Mouse (Mus musculus) R1 (cell line): ENCODE measurements around the gene Calcoco2.
"Not testable (repeated sequence)": the region's sequence is repeated elsewhere in the genome, so short reads cannot be mapped to it uniquely, and the experiment has no call there.

Experiments used
- DNase-seq: peaks from one replicate; pipeline ENCODE4 v3.0.0-alpha.2; 2018; ENCODE audit warnings: low read depth, low spot score

The Calcoco2 gene

DNA sequence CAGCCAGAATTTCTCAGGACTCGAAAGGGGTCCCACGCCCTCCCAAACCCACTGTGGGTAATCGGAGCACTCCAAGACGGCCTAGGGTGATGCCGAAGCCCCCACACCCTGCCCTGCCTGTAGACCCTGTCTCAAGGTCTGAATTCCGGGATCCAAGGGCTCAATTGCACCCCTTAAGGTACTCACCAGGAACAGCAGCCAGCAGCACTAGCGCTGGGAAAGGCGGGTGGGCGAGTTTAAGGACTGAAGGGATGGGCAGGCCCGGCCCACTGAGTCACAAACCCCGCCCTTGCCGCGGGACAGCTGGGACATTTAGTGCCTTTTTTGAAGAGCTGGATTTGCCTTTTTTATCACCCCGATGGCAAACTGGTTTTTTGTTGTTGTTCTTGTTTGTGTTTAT lies at the start of gene Calcoco2:
TSS of gene Calcoco2 (minus strand) at position 214 of the 400 bp plus-strand sequence.
- DNase-seq, result peak; percentile 97

DNA sequence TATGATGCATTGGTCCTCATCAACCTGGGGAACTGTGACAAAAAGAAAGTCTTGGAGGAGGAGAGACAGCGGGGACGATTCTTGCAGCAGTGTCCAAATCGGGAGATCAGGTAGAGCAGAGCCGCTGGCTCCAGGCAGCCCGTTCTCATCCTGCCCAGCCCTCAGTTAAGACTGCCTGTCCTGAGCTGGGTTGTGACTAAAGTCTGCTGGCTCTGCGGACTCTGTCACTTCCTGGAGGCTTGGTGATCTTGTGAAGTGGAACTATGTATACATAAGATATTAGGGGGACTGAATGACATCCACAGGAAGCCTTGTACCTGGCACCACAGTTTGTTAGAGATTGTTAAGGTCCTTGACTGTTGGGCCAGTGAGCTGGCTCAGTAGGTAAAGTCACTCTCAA lies 35.7 kb upstream of the Calcoco2 start:
- no peak for DNase-seq

DNA sequence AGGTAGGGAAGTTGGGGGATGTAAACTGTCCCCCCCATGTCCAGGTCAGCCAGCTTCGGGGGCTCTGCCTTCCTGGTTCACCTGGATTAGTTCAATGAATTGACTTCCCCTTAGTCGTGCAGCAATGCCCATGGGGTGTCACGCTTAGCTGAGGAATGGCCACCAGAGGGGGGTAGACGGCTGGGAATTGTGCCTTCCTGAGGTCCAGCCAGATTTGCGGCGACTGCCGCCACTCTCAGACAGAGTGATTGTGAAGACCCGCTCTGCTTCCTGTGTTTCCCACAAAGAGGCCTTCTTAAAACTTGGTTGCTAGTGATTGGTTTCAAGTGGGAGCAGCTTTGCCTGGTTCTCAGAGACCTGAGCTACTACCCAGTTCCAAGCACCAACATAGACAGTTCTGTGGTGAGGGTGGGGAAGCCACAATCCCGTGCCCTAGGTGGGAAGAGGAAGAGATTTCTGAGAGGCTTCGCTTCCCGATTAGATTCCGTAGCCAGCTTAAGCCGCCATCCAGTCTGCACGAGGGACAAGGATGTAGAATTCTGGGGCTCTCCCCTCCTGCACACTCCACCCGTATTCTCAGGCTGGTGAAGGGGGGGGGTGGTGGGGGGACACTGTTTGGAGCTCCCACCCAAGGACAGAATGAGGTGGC lies 34.0 kb upstream of the Calcoco2 start:
- DNase-seq, result peak; percentile 82

DNA sequence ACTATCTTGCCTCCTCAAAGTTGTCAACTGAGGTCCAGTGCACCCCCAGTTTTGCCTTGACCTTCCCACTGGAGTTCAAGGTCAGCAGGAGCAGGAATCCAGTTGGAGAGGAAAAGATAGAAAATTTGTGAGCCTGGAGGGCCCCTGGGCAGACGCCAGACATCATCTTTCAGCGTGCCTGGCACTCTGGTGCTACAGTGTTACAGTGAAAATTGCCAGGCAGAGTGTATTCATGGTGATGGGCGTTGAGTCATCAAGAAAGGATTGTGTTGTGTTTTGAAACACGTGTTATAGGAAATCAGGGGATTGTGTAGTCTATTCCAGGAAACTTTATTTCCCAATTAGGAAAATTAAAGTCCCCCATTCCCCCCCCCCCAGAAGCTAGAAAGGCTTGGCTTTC lies 32.0 kb upstream of the Calcoco2 start:
- DNase-seq, result no peak

DNA sequence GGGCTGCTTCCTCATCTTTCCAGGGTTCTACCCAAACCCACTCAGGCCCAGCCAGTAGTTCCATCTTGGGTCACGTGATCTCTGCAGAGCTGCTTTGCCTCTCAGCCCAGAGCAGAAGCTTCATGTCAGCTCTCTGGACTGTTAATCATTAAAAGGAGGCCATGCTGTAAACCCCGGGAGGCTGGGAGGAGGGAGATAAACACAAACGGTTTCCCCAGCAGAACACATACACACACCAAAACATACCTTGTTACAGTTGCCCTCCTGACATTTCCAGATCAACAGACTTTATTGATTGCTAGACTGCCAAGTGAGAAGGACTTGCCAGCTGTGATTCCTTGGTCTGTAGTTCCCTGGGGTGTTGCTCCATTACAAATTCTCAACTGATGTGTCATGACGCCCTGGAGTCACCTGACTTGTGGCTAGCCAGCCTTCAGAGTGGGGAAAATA lies 29.0 kb upstream of the Calcoco2 start:
- peak; percentile 58 for DNase-seq

DNA sequence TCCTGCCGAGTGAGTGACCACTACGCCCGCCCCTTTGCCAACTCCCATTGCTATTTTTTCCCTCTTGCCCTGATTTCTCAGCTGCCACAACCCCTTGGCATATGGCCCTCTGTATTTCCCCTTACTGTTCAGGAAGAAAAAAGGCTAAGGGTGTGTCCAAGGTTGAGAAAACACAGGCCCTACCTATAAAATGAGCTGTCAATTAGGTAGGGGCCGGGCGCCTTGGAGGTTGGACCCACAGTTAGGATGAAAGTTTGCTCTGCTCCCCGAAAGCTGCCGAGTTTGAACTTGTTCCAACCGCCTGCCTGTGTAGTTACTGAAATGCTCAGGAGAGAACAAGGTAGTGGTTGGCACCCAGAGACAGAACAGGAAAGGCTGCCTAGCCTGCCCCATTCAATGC lies 24.1 kb upstream of the Calcoco2 start:
- no peak for DNase-seq

DNA sequence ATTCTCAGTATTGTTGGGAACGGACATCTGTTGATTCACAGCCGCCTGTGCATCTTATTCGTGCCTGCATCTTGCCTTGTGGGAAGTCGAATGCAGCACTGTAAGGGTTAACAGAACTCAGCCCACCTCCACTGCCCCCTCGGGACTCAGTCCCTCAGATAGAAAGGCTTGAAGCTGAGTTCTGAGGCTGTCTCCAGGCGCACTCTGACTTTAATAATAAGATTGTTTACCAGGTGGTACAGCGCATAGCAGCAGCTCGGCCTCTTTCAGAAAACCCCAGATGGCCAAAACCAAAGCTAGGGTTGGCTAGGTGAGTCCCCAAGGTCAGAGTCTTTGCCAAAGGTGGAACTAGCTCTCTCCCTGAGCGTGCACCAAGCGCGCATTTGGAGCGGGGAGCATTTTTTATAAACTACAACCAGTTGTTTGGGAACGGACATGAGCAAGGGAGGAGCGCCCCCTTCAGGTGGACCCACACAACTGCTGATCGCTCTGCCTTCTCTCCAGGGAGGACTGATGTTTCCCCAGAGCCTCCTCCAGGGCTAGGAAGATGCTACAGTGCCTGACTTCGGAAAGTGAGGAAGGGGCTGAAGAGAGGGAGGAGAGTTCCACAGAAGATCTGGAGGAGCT lies 21.6 kb upstream of the Calcoco2 start, which contains the start of gene Ttll6:
TSS of gene Ttll6 (plus strand) at position 548 of the 627 bp plus-strand sequence.
- peak; percentile 88 for DNase-seq

DNA sequence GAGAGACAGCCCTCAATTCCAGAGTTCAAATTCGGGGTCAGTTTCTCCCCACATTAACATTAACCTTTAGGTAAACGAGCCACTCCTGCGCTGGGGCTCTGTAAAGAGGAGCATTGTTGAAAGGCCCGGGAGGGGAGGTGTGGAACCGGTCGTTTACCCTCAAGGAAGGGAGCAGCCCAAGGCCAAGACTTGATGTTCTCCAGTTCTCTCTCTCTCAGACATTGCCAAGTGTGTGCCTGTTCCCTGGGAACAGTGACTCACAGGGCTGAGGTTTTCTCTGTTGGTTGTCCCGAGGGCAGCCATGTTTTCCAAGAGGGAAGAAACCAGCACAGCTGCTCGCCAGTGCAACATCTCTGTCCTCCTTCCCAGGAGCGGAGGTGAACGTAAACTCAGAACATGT lies 18.8 kb upstream of the Calcoco2 start:
- DNase-seq, result peak; percentile 73

DNA sequence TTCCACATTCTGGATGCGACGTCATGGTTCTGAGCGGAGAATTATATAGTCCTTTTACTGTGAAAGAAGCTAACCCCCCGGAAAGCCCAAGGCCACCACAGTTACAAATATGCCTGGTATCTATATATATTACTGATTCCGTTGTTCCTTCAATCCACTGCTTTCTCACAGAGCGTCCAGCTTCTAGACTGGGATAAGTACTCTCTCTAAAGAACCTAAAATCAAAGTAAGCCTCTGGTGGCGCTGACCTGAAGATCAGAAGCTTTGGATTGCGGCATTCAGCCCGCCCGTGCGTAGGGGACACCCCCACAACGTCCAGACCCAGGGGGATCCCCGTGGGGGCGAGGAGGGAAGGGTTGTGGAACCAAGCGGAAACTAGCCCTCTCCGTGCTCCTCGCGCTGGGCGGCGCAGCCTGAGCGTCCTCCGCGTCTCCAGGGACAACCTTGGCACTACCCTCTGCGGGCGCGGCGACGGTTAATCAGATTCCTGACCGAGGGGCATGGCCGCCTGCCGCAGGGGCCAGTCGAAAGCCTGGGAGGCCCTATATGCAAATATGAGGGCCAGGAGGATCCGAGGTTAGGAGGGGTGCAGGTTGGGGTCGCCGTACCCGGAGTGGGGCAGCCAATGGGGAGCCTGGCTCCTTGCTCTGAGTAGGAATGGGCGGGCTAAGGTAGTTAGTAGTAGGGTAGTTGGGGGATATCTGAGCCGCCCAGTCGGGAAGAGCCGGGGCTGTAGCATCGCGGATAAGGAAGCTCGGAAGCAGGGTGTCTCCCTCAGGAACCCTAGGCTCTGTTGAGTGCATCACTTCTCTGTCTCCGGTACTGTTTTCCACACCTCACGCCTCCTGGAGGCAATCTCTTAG lies 12.5 kb upstream of the Calcoco2 start:
- peak; percentile 78 for DNase-seq

DNA sequence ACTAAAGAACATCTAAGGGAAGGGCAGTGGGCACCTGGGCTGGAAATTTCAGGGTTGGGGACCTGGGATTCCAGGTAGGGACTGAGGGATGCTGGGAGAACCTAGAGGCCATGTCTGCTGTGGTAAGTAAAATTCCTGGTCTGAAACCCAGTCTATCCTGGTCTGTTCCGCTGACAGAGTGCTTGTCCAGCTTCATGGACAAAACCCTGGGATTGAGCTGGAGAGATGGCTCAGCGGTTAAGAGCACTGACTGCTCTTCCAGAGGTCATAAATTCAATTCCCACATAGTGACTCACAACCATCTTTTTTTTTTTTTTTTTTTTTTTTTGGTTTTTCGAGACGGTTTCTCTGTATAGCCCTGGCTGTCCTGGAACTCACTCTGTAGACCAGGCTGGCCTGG lies 11.0 kb upstream of the Calcoco2 start:
- DNase-seq, result not testable (repeated sequence)

DNA sequence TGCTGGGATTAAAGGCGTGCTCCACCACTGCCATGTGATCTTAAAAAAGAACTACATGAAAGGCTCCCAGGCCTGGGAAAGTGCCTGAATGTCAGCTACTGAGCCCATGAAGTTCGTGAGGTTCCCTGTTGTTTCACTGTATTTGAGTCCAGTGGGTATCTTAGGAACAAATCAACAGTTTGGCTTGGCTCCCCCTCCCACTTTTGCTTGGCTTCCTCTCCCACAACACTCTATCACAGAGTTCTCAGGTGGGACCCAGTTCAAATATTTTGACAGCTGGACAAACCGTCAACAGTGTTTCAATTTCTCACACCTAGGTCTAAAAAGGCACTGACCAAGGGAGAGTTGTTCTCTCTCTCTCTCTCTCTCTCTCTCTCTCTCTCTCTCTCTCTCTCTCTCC lies 7.6 kb upstream of the Calcoco2 start:
- no peak for DNase-seq

DNA sequence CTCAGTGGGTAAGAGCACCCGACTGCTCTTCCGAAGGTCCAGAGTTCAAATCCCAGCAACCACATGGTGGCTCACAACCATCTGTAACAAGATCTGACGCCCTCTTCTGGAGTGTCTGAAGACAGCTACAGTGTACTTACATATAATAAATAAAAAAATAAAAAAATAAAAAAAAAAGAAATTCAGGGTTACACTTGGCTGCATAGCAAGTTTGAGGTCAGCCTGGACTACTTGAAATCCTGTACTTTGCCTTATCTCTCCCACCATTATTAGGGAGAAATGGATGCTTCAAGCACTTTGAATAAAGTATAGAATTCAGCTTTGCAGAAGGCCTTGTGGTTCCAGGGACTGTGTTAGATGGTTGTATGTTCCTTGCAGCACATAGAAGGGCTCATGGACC lies 5.2 kb upstream of the Calcoco2 start:
- not testable (repeated sequence) for DNase-seq

DNA sequence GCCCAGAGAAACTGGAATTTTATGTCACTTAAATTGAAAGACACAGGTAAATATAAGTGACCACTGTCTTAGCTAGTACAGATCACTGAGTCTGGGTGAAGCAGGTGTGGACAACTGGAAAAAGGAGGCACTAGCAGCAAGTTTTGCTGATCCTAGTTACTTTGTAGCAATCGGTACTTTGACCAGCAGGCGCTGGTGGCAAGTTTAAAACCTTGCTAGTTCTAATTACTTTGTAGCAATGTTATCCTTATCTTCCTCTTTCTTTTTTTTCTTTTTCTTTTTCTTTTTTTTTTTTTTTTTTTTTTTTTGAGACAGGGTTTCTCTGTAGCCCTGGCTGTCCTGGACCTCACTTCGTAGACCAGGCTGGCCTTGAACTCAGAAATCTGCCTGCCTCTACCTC lies 4.4 kb upstream of the Calcoco2 start:
- DNase-seq, result no peak

DNA sequence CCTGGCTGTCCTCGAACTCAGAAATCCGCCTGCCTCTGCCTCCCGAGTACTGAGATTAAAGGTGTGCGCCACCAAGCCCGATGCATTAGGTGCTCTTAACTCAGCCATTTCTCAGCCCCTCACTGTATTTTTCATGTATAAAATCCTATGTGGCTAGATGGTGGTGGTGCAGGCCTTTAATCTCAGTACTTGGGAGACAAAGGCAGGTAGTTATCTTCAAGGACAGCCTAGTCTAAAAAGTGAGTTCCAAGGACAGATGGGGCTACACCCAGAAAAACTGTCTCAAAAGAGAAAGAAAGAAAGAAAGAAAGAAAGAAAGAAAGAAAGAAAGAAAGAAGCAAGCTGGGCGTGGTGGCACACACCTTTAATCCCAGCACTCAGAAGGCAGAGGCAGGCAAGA lies 3.7 kb upstream of the Calcoco2 start:
- DNase-seq, result peak; percentile 46

DNA sequence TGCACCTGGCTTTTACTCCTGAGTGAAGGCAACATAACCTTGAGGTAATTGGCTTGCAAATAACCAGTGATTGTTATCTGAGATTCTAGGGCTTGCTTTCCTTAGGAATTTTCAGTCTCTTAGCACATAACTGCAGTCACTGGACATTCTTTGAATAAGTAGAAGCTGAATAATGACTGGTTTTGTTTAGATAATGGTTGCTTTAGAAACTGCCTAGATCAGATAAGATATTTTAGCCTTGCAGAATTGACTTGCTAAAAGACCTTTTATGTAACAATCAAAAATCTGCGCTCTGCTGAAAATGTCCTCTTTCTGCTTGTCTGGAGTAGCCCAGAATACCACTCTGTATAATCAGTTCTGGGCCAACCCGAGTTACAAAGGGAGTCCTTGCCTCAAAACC lies 2.3 kb upstream of the Calcoco2 start:
- DNase-seq, result peak; percentile 88

DNA sequence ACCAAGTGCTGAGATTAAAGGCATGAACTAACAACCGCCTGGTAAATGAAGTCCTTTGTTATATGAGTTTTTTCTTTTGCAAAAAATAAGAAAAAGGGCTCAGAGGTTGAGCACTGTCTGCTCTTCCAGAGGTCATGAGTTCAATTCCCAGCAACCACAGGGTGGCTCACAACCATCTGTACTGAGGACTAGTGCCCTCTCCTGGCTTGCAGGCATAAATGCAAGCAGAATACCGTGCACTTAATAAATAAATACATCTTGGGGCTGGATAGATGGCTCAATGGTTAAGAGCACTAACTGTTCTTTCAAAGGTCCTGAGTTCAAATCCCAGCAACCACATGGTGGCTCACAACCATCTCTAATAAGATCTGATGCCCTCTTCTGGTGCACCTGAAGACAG lies 814 bp downstream of the Calcoco2 start:
- peak; percentile 80 for DNase-seq

DNA sequence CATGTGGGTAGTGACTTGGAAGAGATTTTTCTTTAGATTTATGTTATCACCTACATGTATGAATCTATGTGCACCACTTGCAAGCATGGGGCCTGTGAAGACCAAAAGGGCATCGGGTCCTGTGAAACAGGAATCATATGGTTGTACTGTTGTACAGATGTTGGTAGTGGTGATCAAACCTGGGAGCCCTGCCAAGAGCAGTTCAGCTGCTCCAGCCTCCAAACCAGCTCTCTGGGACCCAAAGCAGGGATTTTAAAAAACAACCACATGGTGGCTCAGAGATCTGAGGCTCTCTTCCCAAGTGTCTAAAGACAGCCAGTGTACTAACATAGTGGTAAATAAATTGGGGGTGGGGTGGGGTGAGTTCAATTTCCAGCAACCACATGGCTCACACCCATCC lies 3.4 kb downstream of the Calcoco2 start:
- DNase-seq, result no peak

DNA sequence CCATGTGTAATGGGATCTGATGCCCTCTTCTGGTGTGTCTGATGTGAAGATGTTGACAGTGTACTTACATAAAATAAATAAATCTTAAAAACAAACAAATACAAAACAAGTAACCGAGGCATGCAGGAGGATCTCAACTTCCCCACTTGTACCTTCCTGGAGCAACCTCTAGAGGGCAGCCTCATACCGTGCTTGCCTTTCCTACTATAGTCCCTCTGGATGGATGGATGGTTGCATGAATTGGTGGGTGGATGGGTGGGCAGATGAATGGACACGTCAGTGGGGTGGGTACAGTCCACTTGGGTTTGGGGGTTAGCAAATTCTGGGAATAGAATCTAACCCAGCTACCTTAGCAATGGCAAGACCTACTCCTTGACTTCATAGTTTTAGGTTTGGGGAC lies 18.4 kb downstream of the Calcoco2 start:
- peak; percentile 67 for DNase-seq

DNA sequence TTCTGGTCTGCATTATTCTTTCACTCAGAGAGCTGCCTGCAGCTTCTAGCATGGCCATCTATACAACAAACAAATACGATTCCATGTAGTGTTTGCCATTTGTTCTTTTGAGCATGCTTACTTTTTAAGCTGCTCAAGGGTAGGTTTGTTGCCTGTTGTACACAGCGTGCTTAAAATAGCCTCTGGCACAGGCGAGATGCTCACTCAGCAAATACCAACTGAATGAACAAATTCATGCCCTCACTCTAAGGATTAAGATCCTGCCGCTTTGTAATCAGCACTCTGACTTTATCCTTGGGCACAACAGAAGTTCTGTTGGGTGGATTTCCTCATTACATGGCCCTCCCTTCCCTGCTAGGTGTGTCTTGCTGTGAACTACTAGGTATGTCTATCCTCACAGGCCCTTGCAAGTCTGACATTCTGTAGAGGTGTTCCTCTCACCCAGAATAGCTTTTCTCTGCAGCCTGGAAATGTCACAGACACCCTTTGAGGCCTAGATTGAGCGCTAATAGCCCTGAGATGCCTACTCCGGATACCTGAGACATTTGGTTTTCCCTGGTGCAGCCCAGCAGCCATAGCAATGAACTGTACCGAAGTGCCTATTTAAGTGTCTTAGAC lies 19.0 kb downstream of the Calcoco2 start:
- no peak for DNase-seq

DNA sequence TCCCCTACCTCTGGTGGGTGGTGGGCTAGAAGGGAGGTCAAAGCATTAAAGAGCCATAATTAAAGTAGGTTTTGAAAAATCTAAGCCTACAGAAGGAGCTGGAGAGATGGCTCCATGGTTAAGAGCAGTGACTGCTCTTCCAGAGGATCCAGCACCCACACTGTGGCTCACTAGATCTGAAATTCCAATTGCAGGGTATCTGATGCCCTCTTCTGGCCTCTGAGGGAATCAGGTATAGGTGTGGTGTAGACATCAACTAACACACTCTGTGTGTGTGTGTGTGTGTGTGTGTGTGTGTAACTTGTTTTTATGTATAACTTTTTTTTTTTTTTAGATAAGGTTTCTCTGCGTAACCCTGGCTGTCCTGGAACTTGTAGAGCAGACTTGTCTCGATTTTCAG lies 20.7 kb downstream of the Calcoco2 start:
- DNase-seq, result peak; percentile 59

DNA sequence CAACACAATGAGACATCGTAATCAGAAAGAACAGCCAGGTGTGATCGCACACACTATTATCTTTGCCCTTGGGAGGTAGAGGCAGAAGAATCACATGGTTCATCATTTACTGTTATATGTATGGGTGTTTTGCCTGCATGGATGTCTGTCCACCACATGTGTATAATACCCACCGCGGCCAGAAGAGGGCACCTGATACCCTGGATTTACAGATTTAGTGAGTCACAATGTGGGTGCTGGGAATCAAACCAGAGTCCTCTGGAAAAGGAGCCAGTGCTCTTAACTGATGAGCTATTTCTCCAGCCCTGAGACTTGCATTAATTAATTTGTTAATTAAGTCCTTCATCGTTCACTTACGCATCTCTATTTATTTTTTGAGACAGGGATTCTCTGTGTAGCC lies 23.8 kb downstream of the Calcoco2 start:
- peak; percentile 69 for DNase-seq

DNA sequence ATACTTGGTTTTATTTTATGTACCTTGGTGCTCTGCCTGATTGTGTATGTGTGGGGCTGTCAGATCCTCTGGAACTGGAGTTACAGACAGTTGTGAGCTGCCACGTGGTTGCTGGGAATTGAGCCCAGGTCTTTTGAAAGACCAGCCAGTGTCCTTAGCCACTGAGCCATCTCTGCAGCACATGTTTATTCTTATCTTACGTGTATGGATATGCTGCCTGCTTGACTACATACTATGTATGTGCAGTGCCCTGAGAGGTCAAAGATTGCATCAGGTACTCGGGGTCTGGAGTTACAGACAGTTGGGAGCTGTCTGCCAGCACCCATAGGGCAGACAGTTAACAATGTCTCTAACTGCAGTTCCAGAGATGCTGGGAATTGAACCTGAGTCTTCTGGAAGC lies 29.1 kb downstream of the Calcoco2 start:
- no peak for DNase-seq
